Mouse (Mus musculus): ENCODE measurements around the gene Tac2. TPM values are rescaled to one million over a fixed set of nuclear protein-coding genes. Genes with fewer than 3 reads are reported as not detected.

Tac2 gene
- total RNA-seq (2021) (not detected), polyA plus RNA-seq (2012; rRNA removed) (not detected in 2 replicates)
- long read RNA-seq: 0 reads

GRCm38 (mm10) chr10:127724178-127724577, at the start of gene Tac2:
Tac2 (plus strand) TSS chr10:127724478.
- Histone ChIP-seq H3K36me3 (ENCODE audit: control insufficient read depth, insufficient read depth, low read length) (no peaks in the 10 kb centered on the region), H3K79me2 (replicated peaks; ENCODE audit: control insufficient read depth, insufficient read depth, low read length) (no peaks in the 10 kb centered on the region), H3K27me3 (ENCODE audit: control insufficient read depth, insufficient read depth, low read length) (peaks cover 1% of the 10 kb centered on the region; the same call in 1 of the 2 replicates), H3K4me3 (no peak within 1 kb of the TSS), H3K4me1 (ENCODE audit: control insufficient read depth, insufficient read depth, low read length) (no peaks in the 10 kb centered on the region), H3K9ac (ENCODE audit: low read depth, low read length) (no peak within 1 kb of the TSS), H3K27ac (no peak within 1 kb of the TSS)
- DNase-seq: no peak
- TF ChIP-seq POLR2A (IDR thresholded peaks at IDR 0.05; ENCODE audit: insufficient read depth, low read depth, low read length): no peak
- TF ChIP-seq CTCF (IDR thresholded peaks at IDR 0.05): no peak
- TF ChIP-seq EP300 (IDR thresholded peaks at IDR 0.05; ENCODE audit: insufficient read depth, low read depth, low read length): no peak
- WGBS: 75% methylated on average over 3 of the region's 3 CpGs
- intact Hi-C loops (cut with DNase I): no loop called here

GRCm38 (mm10) chr10:127674794-127675522, 49.3 kb upstream of the Tac2 start:
- intact Hi-C loops (cut with DNase I): loop anchor here (1.0 to 5.0 kb wide), 3 partner anchors 33 to 108 kb away; partner anchors contain the start of genes Stat6 and Zbtb39
- H3K27me3 ChIP-seq (ENCODE audit: control insufficient read depth, insufficient read depth, low read length): no peaks in the 10 kb centered on the region

GRCm38 (mm10) chr10:127675859-127676398, 48.3 kb upstream of the Tac2 start:
- H3K79me2 ChIP-seq (replicated peaks; ENCODE audit: control insufficient read depth, insufficient read depth, low read length): no peaks in the 10 kb centered on the region
- H3K36me3 ChIP-seq (ENCODE audit: control insufficient read depth, insufficient read depth, low read length): no peaks in the 10 kb centered on the region
- H3K4me3 ChIP-seq: no peak overlapping the region; the same call in 1 of the 2 replicates
- peaks cover 2% of the 10 kb centered on the region for H3K4me1 ChIP-seq (ENCODE audit: control insufficient read depth, insufficient read depth, low read length)
- 45% methylated on average over 5 of the region's 5 CpGs for WGBS
- DNase-seq: no peak
- no peak overlapping the region for H3K9ac ChIP-seq (ENCODE audit: low read depth, low read length)
- H3K27ac ChIP-seq: peak overlapping the region; percentile 74
- no peak for TF ChIP-seq CTCF (IDR thresholded peaks at IDR 0.05)
- TF ChIP-seq POLR2A (IDR thresholded peaks at IDR 0.05; ENCODE audit: insufficient read depth, low read depth, low read length): no peak
- TF ChIP-seq EP300 (IDR thresholded peaks at IDR 0.05; ENCODE audit: insufficient read depth, low read depth, low read length): no peak
- no peaks in the 10 kb centered on the region for H3K27me3 ChIP-seq (ENCODE audit: control insufficient read depth, insufficient read depth, low read length)
- intact Hi-C loops (cut with DNase I): loop anchor here (5.0 kb wide), 2 partner anchors 61 to 109 kb away; partner anchors contain the start of gene Zbtb39

More at GRCm38 (mm10) chr10:127674794-127675522, 49.3 kb upstream of the Tac2 start:
- DNase-seq: peak; percentile 76 to 88
- H3K36me3 ChIP-seq (ENCODE audit: control insufficient read depth, insufficient read depth, low read length): no peaks in the 10 kb centered on the region
- peaks cover 2% of the 10 kb centered on the region for H3K4me1 ChIP-seq (ENCODE audit: control insufficient read depth, insufficient read depth, low read length)
- peak overlapping the region; percentile 49 for H3K27ac ChIP-seq
- peak overlapping the region; percentile 26; the same call in 1 of the 2 replicates for H3K4me3 ChIP-seq
- no peak overlapping the region for H3K9ac ChIP-seq (ENCODE audit: low read depth, low read length)
- 41% methylated on average over 8 of the region's 8 CpGs for WGBS
- TF ChIP-seq POLR2A (IDR thresholded peaks at IDR 0.05; ENCODE audit: insufficient read depth, low read depth, low read length) (no peak), EP300 (IDR thresholded peaks at IDR 0.05; ENCODE audit: insufficient read depth, low read depth, low read length) (peak; percentile 92), CTCF (IDR thresholded peaks at IDR 0.05) (0 out of 2 replicates have a peak, but pooled peaks have one; percentile 98)
- H3K79me2 ChIP-seq (replicated peaks; ENCODE audit: control insufficient read depth, insufficient read depth, low read length): no peaks in the 10 kb centered on the region

GRCm38 (mm10) chr10:127676691-127677548, 47.4 kb upstream of the Tac2 start:
- H3K4me3 ChIP-seq: peak overlapping the region; percentile 62
- intact Hi-C loops (cut with DNase I): loop anchor here (5.0 kb wide), 2 partner anchors 60 to 110 kb away; partner anchors contain the start of gene Zbtb39
- under 1% methylated on average over 71 of the region's 71 CpGs for WGBS
- TF ChIP-seq POLR2A (IDR thresholded peaks at IDR 0.05; ENCODE audit: insufficient read depth, low read depth, low read length): peak; percentile 62; the same call in 1 of the 2 replicates
- TF ChIP-seq EP300 (IDR thresholded peaks at IDR 0.05; ENCODE audit: insufficient read depth, low read depth, low read length): 0 out of 2 replicates have a peak, but pooled peaks have one; percentile 40
- TF ChIP-seq CTCF (IDR thresholded peaks at IDR 0.05): no peak
- DNase-seq: peak; percentile 91 to 96
- H3K9ac ChIP-seq (ENCODE audit: low read depth, low read length): peak overlapping the region; percentile 72
- no peaks in the 10 kb centered on the region for H3K36me3 ChIP-seq (ENCODE audit: control insufficient read depth, insufficient read depth, low read length)
- H3K4me1 ChIP-seq (ENCODE audit: control insufficient read depth, insufficient read depth, low read length): peaks cover 2% of the 10 kb centered on the region
- no peaks in the 10 kb centered on the region for H3K27me3 ChIP-seq (ENCODE audit: control insufficient read depth, insufficient read depth, low read length)
- H3K27ac ChIP-seq: peak overlapping the region; percentile 74
- H3K79me2 ChIP-seq (replicated peaks; ENCODE audit: control insufficient read depth, insufficient read depth, low read length): no peaks in the 10 kb centered on the region

GRCm38 (mm10) chr10:127677591-127678336, 46.5 kb upstream of the Tac2 start:
- no peak overlapping the region for H3K9ac ChIP-seq (ENCODE audit: low read depth, low read length)
- H3K27me3 ChIP-seq (ENCODE audit: control insufficient read depth, insufficient read depth, low read length): no peaks in the 10 kb centered on the region
- no peak for TF ChIP-seq POLR2A (IDR thresholded peaks at IDR 0.05; ENCODE audit: insufficient read depth, low read depth, low read length)
- TF ChIP-seq EP300 (IDR thresholded peaks at IDR 0.05; ENCODE audit: insufficient read depth, low read depth, low read length): peak; percentile 76
- TF ChIP-seq CTCF (IDR thresholded peaks at IDR 0.05): peak; percentile 80
- H3K36me3 ChIP-seq (ENCODE audit: control insufficient read depth, insufficient read depth, low read length): no peaks in the 10 kb centered on the region
- DNase-seq: peak in 1 of 2 experiments; percentile 63
- H3K79me2 ChIP-seq (replicated peaks; ENCODE audit: control insufficient read depth, insufficient read depth, low read length): no peaks in the 10 kb centered on the region
- 4% methylated on average over 14 of the region's 14 CpGs for WGBS
- peak overlapping the region; percentile 62 for H3K4me3 ChIP-seq
- H3K27ac ChIP-seq: peak overlapping the region; percentile 70
- intact Hi-C loops (cut with DNase I): loop anchor here (5.0 kb wide), 2 partner anchors 60 to 110 kb away; partner anchors contain the start of gene Zbtb39
- H3K4me1 ChIP-seq (ENCODE audit: control insufficient read depth, insufficient read depth, low read length): peaks cover 2% of the 10 kb centered on the region
